Mouse (Mus musculus) thymus, postnatal 4 days (tissue): Measurements from ENCODE around the gene Slc17a7.
A peak's percentile ranks its signal among the peaks of the same experiment; 100 is the strongest.
"Not testable (repeated sequence)": the region's sequence is repeated elsewhere in the genome, so short reads cannot be mapped to it uniquely, and the experiment has no call there.

Experiments
- DNase-seq: peaks from one replicate; pipeline ENCODE4 v3.0.0; 2021

Gene Slc17a7

DNA sequence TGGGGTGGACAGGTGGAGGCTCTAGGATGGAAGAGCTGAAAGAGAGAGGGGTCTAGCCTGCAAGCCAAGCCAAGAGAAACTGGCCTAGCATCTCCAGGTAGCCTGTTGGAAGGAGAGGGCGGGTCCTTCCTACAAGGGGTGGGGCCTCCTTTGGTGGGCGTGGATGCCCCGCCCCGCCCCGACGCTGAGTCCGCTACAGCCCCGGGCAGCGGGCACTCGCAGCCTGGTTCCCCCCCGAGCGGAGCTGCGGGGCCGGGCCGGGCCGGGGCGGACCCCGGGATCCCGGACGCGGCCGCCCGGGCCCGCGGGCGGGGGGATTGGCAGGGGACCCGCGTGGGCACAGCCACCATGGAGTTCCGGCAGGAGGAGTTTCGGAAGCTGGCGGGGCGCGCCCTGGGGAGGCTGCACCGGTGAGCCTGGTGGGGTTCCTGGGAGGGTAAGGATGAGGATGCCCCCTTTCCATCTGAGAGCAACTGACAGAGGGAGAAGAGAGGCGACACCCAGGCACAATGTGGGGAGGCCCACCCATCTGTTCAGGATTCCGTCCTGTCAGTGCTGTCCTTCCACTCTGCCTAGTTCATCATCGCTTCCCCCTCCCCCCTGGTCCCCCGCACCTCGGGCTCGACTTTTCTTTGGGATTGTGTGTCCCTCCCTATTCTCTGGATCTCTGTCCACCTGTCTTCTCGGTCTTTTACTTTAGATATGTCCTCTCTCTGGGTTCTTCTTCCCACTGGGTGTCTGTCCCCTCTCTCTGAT, at the start of gene Slc17a7:
Gene Slc17a7 (plus strand): TSS at position 215 of the 756 bp plus-strand sequence.
- peak; percentile 55 for DNase-seq

DNA sequence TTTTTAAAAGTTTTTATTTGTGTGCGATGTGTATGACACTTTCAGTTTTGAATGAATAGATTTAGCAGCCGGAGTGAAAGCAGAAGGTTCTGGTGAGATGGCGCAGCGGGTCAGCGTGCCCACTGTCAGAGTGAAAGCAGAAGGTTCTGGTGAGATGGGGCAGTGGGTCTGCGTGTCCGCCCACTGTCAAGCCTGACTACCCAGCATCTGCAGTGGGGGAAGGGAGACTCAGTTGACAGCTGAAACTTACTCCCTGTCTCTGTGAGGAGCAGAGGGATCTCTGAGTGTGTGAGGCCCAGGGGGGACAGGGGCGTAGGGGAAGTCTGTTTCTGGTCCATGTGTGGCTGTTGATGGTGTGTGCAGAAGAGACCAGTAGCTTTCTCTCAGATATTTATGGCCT, 46.2 kb upstream of the Slc17a7 start:
- no peak for DNase-seq

DNA sequence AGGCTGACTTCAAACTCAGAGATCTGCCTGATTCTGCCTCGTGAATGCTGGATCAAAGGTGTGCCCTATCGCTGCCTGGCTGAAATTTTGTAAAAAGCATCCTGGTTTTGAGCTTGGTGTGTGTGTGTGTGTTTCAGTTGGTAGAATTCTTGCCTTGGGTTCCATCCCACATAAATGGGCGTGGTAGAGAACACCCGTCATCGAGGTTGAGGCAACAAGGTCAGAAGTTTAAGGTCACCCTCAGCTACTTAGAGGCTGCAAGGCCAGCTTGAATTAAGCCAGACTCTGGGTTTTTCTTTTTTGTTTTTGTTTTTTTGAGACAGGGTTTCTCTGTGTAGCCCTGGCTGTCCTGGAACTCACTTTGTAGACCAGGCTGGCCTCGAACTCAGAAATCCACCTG, 45.4 kb upstream of the Slc17a7 start:
- no peak for DNase-seq

DNA sequence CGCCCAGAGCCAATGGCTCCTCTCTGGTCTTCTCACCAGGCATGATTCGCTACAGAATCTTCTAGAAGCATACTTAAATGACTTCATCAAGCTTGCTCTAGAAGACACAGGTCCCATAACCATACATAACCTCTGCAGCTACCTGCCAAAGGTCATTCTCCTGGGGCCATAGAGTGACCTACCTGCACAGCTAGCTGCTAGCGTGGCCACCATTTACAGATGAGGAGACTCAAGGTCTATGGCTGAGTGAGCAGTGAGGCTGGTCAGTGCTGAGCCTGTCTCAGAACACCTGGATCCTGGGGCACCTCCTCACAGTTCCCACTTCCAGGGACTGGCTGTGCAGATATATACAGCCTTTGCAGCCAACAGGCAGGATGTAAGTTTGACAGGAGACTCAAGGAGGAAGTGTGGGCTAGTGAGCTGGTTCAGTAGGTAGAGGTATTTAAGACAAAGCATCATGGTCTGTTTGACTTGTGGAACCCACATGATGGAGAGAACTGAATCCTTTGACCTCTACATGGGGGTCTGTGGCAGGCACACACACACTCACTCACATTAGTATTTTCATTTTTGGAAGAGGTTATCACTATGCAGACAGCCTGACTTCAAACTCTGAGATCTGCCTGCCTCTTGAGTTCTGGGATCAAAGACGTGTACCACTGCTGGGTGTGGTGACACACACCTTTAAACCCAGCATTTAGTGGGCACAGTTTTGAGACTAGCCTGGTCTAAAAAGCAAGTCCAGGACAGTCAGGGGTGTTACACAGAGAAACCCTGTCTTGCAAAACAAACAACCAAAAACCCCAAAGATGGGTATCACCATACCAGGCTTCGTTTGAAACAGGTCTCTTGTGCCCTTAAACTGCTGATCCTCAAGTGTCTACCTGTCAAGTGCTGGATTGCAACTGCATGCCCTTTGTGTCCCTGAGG, 43.7 kb upstream of the Slc17a7 start:
- peak; percentile 24 for DNase-seq

DNA sequence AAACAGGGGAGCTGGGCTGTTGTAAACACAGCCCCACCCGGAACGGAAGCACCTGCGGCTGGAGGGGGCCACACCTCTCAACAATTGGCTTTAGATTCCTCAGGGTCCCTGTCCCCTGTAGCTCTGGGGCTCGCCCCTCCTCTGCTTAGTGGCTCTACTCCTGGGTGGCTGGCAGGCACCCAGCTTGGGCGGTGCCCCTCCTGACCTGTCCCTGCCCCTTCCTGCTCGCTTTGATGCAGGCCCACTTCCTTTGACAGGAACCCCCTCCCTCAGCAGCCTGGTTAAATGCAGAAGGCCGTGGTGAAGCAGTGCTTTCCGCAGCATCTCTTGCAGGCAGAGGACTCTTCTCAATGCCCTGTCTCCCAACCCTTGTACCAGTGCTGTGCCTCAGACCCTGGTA, 42.3 kb upstream of the Slc17a7 start:
- peak; percentile 83 for DNase-seq

DNA sequence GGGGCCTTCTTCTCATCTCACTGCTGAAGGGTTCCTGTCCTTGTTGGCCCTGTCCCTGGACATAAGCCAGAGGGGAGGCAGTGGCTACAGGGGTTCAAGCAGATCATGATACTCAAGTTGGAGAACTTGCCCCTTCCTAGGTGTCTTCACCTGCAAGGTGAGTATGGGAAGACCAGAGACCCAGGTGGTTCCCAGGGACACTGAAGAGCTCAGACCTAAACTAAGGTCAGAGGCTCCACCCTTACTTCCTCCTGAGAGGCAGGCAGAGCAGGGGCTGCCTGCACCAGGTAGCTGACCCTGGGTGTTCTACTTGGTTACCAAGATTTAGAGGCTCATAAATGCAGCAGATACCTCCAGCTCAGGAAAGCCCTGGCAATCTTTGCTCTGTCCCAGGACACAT, 41.8 kb upstream of the Slc17a7 start:
- no peak for DNase-seq

DNA sequence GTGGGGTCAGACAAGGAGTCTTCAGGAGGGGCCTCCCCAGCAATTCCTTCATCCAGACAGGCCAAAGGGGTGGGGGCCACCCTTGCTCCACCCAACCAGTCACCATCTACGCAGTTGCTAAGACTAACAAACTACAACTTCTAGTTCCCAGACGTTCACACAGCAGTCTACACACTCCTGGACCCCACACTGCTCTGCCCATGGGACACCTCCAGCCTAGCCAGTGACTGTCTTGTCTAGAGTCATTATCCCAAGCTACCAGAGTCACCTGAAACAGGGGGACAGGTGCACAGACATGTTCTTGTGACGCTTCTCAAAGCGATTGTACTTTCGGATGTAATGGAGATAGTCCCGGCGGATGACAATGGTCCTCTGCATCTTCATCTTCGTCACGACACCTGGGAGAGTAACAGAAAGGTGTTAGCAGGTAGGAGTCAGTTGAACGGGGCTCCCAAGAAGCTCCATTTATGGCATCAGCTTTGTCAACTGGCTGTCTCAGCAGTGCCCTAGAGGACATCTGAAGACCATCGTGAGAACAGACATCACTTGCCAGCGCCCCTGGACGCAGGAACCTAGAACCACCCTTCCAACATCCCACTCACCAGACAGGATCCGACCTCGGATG, 41.1 kb upstream of the Slc17a7 start:
- no peak for DNase-seq

DNA sequence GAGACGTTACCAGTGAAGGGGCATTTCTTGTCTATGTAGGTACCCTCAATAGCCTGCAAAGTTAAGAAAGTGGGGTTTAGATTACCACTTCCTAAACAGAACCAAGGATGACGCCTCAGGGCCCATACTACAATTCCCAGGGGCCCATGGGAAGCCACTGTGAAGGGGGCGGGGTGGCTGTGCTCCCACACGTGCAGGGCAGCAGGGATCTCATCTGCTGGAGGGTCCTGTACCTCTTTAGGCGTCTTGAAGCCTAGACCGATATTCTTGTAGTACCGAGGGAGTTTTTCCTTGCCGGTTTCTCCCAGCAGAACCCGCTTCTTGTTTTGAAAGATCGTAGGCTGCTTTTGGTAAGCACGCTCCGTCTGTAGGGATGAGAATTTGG, 40.6 kb upstream of the Slc17a7 start:
- DNase-seq = peak; percentile 72

DNA sequence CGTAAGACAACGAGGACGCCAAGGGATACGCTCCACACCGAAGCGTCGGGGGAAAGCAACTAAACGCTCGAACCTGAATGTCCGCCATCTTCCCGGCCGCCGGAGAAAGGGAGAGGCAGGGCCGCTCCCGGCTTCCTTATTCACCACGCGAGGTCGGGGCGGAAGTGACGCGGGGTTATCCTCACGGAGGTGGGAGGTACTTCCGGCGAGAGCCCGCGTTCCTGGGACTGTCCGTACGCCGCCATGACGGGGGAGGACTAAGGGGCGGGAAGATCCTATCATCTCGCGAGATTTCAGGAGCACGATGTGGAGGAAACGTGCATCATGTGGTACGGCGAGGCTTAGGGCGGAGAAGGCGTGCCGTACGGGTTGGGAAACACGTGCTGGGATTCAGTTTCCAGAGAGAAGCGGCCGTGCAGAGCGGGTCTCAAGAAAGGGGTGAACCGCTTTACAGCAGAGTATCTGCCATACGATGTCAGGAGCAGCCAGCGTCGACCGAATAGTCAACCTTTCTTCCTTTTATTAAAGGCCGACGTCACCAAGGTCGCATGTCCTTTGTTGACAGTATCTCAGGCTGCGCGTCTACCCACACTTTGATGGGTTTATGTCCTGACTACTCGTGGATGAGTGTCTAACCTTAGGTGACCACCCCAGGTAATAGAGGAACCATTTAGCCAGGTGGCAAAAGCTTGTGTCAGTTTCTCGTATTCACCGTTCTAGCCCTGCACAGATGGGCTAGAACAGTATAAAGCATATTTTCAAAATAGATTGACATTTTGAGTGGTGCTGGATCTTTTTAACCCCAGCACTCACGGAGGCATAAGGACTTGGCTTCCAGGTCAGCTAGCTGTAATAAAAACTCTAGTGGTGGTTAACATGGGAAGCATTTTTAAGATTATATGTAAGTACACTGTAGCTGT, 39.3 kb upstream of the Slc17a7 start, which contains the start of gene Rps11:
Gene Rps11 (minus strand): TSS at position 216 of the 920 bp plus-strand sequence.
- peak; percentile 97 for DNase-seq

DNA sequence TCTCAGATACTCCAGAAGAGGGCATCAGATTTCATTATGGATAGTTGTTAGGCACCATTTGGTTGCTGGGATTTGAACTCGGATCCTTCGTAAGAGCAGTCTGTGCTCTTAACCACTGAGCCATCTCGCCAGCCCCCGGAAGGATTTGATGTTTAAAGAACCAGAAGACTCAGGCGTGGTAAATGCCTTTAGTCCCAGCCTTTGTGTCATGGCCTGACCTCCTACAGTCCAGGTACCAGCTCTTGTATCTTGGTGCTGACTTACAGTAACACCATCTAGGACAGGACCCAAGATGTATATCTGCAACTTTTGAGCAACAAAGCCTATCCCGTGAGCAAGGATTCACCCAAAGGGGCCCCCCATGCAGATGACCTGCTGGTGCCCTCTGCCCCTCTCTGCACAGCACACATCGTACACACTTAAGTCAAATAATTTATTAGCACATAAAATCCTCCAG, 38.6 kb upstream of the Slc17a7 start:
- DNase-seq = no peak

DNA sequence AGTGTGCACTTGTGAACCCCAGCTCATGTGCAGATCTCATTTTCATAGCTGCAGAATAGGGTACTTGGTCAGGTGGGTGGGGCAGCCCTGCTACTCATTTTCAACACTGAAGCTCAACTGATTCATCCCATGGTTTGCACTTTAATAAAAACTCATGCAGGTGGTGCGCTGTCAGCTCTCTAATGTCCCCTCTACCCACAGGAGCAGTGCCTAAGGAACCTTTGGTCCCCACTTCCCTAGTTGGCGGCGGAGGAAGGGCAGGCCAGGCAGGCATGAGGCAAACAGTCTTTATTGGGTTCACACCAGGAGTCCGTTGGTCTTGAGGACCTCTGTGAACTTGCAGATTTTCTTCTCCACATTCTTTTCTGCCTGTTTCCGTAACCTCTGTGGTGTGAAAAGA, 38.1 kb upstream of the Slc17a7 start:
- DNase-seq = not testable (repeated sequence)

DNA sequence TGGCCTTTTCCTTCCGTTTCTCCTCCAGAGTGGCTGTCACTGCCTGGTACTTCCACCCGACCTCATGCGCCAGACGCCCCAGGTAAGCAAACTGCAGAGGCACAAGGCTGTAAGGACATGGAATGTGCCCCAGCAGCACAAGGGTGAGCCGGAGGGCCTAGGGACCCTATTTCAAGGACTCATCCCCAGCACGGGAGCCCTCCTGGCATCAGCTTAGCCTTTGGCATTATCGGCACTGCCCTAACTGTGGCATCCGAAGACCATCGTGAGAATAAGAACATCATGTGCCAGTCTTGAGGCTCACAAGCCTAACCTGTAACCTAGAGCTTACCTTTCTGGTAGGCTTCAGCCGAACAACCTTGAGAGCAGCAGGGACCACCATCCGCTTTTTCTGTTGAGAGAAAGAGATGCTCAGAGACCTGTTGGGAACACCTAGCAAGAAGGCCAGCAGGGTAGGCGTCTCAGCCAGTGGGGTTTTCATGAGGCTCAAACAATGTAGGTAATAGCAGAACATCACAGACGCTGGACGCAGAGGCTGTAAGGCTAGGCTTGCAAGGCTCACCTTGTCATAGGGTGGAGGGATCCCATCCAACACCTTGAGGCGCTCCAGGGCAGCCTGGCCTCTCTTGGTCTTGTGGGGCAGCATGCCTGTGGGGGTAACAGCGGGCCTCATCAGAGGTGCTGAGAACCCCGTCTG, 37.5 kb upstream of the Slc17a7 start:
- no peak for DNase-seq

DNA sequence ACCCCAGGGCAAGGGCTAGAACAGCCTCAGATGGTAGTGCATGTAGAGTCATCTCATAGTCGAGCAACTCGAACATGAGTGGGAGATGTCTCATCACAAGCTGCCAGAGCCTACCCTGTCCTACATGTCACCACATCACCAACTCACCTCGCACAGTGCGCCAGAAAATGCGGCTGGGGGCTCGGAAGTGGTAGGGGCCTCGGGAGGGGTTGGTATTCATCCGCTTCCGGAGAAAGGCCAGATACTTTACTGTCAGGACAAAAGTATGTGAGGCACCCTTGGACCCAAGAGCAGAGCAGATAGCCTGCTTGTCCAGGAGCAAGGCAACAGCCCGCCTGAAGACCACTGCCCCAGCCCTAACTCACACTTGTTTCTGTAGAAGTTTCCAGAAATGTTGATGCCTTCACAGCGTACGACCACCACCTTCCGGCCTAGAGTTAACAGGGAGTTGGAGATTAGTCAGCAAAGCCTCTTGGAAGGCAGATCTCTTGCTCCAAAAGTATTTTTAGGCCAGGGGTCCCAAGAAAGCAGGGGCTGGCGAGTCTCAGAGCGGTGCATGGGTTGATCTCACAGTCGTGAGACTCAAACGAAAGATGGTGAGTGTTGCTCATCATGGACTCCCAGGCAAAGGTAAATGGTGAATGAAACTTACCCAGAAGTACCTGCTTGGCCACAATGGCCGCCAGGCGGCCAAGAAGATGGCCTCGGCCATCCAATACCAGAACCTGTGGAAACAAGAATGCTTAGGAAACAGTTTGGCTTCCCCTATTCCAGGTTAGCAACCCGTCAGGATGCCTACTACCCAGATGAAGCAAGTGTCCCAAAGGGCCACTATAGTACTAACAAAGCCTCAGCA, 36.7 kb upstream of the Slc17a7 start:
- DNase-seq = peak; percentile 51

DNA sequence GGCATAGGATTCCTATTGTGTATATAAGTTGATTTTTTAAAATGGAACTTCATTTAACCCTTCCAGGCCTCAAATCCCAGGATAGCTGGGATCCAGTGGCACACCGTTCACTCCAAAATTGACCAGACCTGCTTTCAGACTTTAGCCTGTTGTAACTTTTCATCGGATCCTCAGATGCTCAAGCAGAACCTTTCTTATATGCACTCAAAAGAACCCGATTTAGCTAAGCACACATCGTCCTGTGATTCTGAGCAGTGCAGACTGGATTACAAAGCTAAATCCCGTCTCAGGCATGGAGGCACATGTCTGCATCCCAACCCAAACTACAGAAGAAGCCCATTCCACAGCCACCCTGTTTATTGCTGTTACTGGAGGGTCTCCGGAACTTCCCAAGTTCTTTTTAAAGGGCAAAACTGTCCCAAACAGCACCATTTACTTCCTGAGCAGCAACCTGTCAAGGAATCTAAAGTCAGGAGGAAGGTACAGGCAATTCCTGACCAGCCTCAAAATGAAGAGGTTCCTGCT, 36.0 kb upstream of the Slc17a7 start:
- DNase-seq = no peak

DNA sequence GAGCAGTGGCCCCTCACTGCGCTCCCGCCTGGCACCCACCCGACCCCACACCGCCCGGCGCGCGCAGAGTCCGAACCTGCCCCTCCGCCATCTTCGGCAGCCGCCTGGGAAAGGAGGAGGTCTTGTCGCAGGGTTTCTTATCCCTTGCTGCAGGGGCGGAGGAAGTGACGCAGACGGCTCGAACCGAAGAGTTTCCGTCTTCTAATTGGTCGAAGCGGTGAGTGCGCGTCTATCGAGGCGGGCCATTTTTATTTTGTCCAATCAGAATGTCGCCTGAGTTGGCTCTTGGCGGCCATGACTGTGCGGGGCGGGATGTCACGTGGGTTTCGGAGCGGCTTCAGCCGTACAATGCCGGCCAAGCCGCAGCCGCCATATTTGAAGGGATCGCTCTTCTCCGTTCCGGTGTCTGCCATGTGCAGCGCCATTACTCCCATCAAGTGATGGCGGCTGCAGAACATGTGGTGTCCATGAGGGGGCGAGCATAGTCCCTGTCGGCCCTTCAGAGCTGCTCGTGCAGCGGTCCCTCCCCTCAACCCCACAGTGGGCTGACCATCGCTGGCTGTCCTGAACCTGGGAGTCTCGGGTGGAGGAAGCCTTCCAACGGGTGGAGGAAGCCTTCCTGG, 35.0 kb upstream of the Slc17a7 start, which contains the start of gene Rpl13a:
Gene Rpl13a (minus strand): TSS at position 138 of the 623 bp plus-strand sequence.
- peak; percentile 94 for DNase-seq

DNA sequence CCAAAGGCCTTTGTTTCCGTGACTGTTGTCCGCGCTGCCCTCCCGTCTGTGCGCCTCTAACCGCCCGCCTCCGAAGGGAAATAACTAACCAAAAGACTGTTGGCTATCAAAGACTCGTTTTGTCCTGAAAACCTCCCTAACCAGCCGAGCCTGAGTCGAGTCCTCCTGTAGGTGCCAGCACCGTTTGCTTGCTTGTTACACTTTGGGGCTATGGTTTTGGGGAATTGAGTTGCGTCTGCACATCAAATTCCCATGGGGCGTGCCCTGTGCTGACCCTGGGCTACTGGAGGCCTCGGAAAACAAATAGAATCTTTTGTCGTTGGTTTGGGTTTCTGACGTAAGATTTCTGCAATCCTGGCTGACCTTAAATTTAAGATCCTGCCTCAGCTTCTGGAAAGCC, 34.4 kb upstream of the Slc17a7 start:
- no peak for DNase-seq

DNA sequence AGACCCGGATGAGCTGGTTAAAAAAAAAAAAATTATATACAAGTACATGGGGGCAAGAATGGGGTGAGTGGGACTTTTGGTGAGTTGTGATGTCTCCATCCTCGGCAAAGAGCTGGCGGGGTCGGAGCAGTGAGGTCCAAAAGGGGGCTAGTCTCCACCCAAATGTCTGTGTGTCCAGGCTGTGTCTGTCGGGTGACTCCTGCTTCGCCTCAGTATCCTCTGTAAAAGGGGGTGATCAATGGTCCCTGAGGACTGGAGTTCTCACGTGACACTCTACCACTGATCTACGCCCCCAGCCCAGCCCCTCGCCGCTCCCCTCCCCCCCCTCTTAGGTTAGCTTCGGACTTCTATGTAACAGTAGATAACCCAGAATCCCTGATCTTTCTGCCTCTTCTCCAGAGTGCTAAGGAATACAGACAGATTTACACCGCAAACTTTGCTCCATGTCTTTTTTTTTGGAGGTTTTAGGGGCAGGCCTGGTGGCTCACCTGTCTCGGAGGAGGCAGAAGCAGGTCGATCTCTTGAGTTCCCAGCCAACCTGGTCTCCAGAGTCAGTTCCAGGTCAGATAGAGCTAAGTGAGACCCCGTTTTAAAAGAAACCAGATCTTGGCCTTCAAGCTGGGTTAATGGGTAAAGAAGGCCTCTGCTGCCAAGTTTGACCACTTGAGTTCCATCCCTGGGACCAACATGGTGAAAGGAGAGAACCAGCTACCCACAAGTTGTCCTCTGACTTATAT, 33.8 kb upstream of the Slc17a7 start:
- no peak for DNase-seq

DNA sequence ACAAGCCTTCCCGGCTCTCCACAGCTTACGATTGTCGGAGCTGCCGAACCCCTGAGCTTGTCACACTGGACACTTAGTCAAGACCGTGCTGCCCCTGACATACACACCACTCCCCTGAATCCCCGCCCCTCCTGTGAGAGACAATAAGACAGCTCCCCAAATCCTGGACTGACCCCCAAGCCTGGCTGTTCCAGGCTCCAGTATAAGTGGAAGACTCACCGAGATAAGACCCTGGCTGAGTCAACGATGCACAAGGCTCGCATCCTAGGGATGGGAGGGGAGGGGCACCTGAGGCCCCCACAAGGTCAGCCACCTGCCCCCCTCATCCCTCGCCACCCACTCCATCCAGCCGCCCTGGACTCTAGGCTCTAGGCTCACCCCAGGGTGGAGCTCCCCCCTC, 31.9 kb upstream of the Slc17a7 start:
- no peak for DNase-seq
